8 mouse cellular contexts compared by ENCODE assay signal in genomic region chr1:82838469-82839295, GRCm38 (mm10). TPM values are rescaled to one million over a fixed set of nuclear protein-coding genes. Genes with fewer than 3 reads are reported as not detected.
DNase-seq lines count a peak whose midpoint lies in the region; ATAC-seq and TF ChIP-seq lines count a peak whose summit lies in the region.

No protein-coding gene starts in this region.

- H3K4me3 ChIP-seq in limb, embryonic 15.5 days = peak overlapping the region; percentile 98
- peak overlapping the region; percentile 97 for H3K4me3 ChIP-seq in stomach, postnatal 0 days (ENCODE audit: low read depth, low read length)

- peak overlapping the region; percentile 46 for H3K4me2 ChIP-seq in limb, embryonic 15.5 days
- H3K4me2 ChIP-seq in stomach, postnatal 0 days (replicated peaks; ENCODE audit: low read depth) = peak overlapping the region; percentile 50

- no peak for ATAC-seq in limb, embryonic 15.5 days (ENCODE audit: insufficient number of reproducible peaks, low FRiP score, low TSS enrichment, low read depth)
- no peak for ATAC-seq in stomach, postnatal 0 days (ENCODE audit: low FRiP score, low TSS enrichment)

- WGBS in limb, embryonic 15.5 days = 27% methylated on average over 18 of the region's 18 CpGs
- WGBS in stomach, postnatal 0 days = 31% methylated on average over 18 of the region's 18 CpGs

- H3K4me1 ChIP-seq in limb, embryonic 15.5 days = peaks cover 12% of the 10 kb centered on the region
- H3K4me1 ChIP-seq in stomach, postnatal 0 days (replicated peaks; ENCODE audit: control insufficient read depth, insufficient read depth) = 0 out of 2 replicates have a peak, but pooled peaks cover 3% of the 10 kb centered on the region

- TF ChIP-seq EP300 in stomach, postnatal 0 days (optimal IDR thresholded peaks at IDR 0.05) = no peak

- DNase-seq in cerebellum, adult 9-10 months = peak; percentile 21
- no peak for DNase-seq in cerebellum, postnatal 25 days
- DNase-seq in thymus, postnatal 14 days = peak; percentile 19
- DNase-seq in thymus, postnatal 0 days (ENCODE audit: low spot score) = no peak
- no peak for DNase-seq in stomach, postnatal 0 days (ENCODE audit: low spot score)
- DNase-seq in gastrocnemius, postnatal 14 days = no peak
- no peak for DNase-seq in left cerebral cortex, postnatal 10 days (ENCODE audit: extremely low spot score in 1 of 2, low spot score in 2 of 2)

- peak overlapping the region; percentile 84; the same call in 1 of the 2 replicates for H3K27ac ChIP-seq in limb, embryonic 15.5 days
- peak overlapping the region; percentile 87; the same call in 1 of the 2 replicates for H3K27ac ChIP-seq in stomach, postnatal 0 days (replicated peaks)

- no peak for TF ChIP-seq CTCF in stomach, postnatal 0 days (IDR thresholded peaks at IDR 0.05; ENCODE audit: low read depth)

- intact Hi-C loops in gastrocnemius, postnatal 14 days (cut with DNase I; ENCODE audit: low total_unique reads) = no loop called here
- intact Hi-C loops in left cerebral cortex, postnatal 10 days (cut with DNase I) = loop anchor here (5.0 kb wide), 1 partner anchor 41 kb away; no protein-coding TSS in a partner anchor

- H3K9me3 ChIP-seq in limb, embryonic 15.5 days = no peaks in the 10 kb centered on the region
- H3K9me3 ChIP-seq in stomach, postnatal 0 days (ENCODE audit: control insufficient read depth, low read length) = no peaks in the 10 kb centered on the region

- H3K27me3 ChIP-seq in limb, embryonic 15.5 days = no peaks in the 10 kb centered on the region
- no peaks in the 10 kb centered on the region for H3K27me3 ChIP-seq in stomach, postnatal 0 days (ENCODE audit: control insufficient read depth, insufficient read depth, low read length)

- no peak overlapping the region; the same call in 1 of the 2 replicates for H3K9ac ChIP-seq in limb, embryonic 15.5 days
- no peak overlapping the region for H3K9ac ChIP-seq in stomach, postnatal 0 days (ENCODE audit: low read length)

- H3K36me3 ChIP-seq in limb, embryonic 15.5 days = no peaks in the 10 kb centered on the region
- H3K36me3 ChIP-seq in stomach, postnatal 0 days (ENCODE audit: control insufficient read depth, insufficient read depth, low read length) = no peaks in the 10 kb centered on the region

RNA-seq across cellular contexts. Expression of gene Agfg1, which starts 0.6 kb away (rescaled TPM):
- polyA plus RNA-seq in thymus, postnatal 0 days (2015; fragmentation: Nextera tagmentation; extraction: Ambion mirVana) = 45.2 and 50.4 TPM in 2 replicates
- 19.3 and 25.7 TPM in 2 replicates for polyA plus RNA-seq in limb, embryonic 15.5 days (2015; fragmentation: Nextera tagmentation; extraction: Ambion mirVana)
- polyA plus RNA-seq in stomach, postnatal 0 days (2015; fragmentation: Nextera tagmentation; extraction: Ambion mirVana) = 18.2 and 18.8 TPM in 2 replicates
- 10 to 100 TPM; 21.5 to 25.3 TPM for total RNA-seq in gastrocnemius, postnatal 14 days (2021)
- total RNA-seq in left cerebral cortex, postnatal 10 days (2021) = 10 to 100 TPM; 82.3 to 86.3 TPM

Comparison
In these comparisons a context has a peak if more than half of its experiments do, and no peak if none do; other contexts are left out.
1. DNase-seq: peak in cerebellum, adult 9-10 months (single experiment) and thymus, postnatal 14 days (single experiment); none in cerebellum, postnatal 25 days (0 of 2), thymus, postnatal 0 days (single experiment), stomach, postnatal 0 days (single experiment), gastrocnemius, postnatal 14 days (single experiment) and left cerebral cortex, postnatal 10 days (0 of 2).